Mouse (Mus musculus) spleen, adult 2 months (tissue): ENCODE results near the gene Coq9. TPM values are rescaled to one million over a fixed set of nuclear protein-coding genes. Genes with fewer than 3 reads are reported as not detected.

Experiments
- DNase-seq, 2 experiments: peaks; one replicate each; pipeline versions ENCODE4 v3.0.0 to v3.0.0-alpha.2; 2012 to 2021; ENCODE audit warnings: low spot score in 2 of 2, low read depth in 1 of 2
- H3K27ac ChIP-seq: fragments of 200-500 bp; 2 replicates; pipeline ENCODE4 v1.5.1; 2012; ENCODE audit warnings: low read length, inconsistent platforms; ENCODE audit not compliant: insufficient read depth
- H3K27me3 ChIP-seq: fragments of 200-500 bp; 2 replicates; pipeline ENCODE4 v1.6.1; 2012; ENCODE audit warnings: mild to moderate bottlenecking, moderate library complexity, low read length, inconsistent platforms; ENCODE audit not compliant: control insufficient read depth, insufficient read depth
- H3K36me3 ChIP-seq: fragments of 200-500 bp; 2 replicates; pipeline ENCODE4 v1.6.1; 2012; ENCODE audit warnings: mild to moderate bottlenecking, low read length, inconsistent platforms; ENCODE audit not compliant: control insufficient read depth, insufficient read depth
- H3K4me1 ChIP-seq: fragments of 200-500 bp; 2 replicates; pipeline ENCODE4 v1.6.1; 2011; ENCODE audit warnings: inconsistent platforms; ENCODE audit not compliant: control insufficient read depth, insufficient read depth, insufficient read length
- H3K4me3 ChIP-seq: fragments of 200-500 bp; 2 replicates; pipeline ENCODE4 v1.5.1; 2011; ENCODE audit warnings: mild to moderate bottlenecking, inconsistent platforms; ENCODE audit not compliant: insufficient read depth, insufficient read length; ENCODE audit errors: extremely low read depth
- CTCF ChIP-seq: fragments of 200-500 bp; IDR thresholded peaks from 2 replicates; pipeline ENCODE4 v1.5.1; 2011; ENCODE audit warnings: mild to moderate bottlenecking, inconsistent platforms; ENCODE audit not compliant: insufficient read depth, insufficient read length, insufficient replicate concordance; ENCODE audit errors: extremely low read depth
- POLR2A ChIP-seq: fragments of 200-500 bp; IDR thresholded peaks from 2 replicates; pipeline ENCODE4 v1.6.1; 2011; ENCODE audit warnings: low read depth, low read length, inconsistent platforms
- WGBS: fragments of 180-500 bp; shearing (Covaris S2); methylation state at CpG from one replicate; pipeline ENCODE4 v1.1.7; 2018; 5-methylcytosine and 5-hydroxymethylcytosine counted together
- polyA plus RNA-seq: library from polyadenylated mRNA; depleted of rRNA; stranded (reverse); fragments of >200 nt; gene quantifications from 2 replicates; pipeline ENCODE4 v1.2.3, GENCODE M21; 2012; rRNA removed

Coq9 gene
- polyA plus RNA-seq: 70.8 and 109 TPM in 2 replicates

- H3K27ac ChIP-seq: peak within 1 kb of the TSS; percentile 91
- H3K36me3 ChIP-seq: peaks cover 1% of the 10 kb centered on the region; the same call in 1 of the 2 replicates
- TF ChIP-seq POLR2A (peak; percentile 84), CTCF (no peak)
- peak within 1 kb of the TSS; percentile 88 for H3K4me3 ChIP-seq
- H3K4me1 ChIP-seq: peaks cover 4% of the 10 kb centered on the region; the same call in 1 of the 2 replicates
- peak; percentile 90 to 96 for DNase-seq
- H3K27me3 ChIP-seq: no peaks in the 10 kb centered on the region
- under 1% methylated on average over 82 of the region's 82 CpGs for WGBS
Observed at GRCm38 (mm10) chr8:94837662-94838574, at the start of gene Coq9, which contains the start of gene Ciapin1. TSS of gene Coq9 (plus strand) at chr8:94838321. TSS of gene Ciapin1 (minus strand) at chr8:94838358.

GRCm38 (mm10) chr8:94789256-94789955 lies 48.7 kb upstream of the Coq9 start:
- TF ChIP-seq POLR2A (no peak), CTCF (no peak)
- no peak for DNase-seq
- Histone ChIP-seq H3K36me3 (no peaks in the 10 kb centered on the region), H3K27ac (no peak overlapping the region), H3K4me1 (no peaks in the 10 kb centered on the region), H3K4me3 (no peak overlapping the region), H3K27me3 (no peaks in the 10 kb centered on the region)
- WGBS: 91% methylated on average over 10 of the region's 10 CpGs

GRCm38 (mm10) chr8:94794368-94794767 lies 43.8 kb upstream of the Coq9 start:
- Histone ChIP-seq H3K4me1 (no peaks in the 10 kb centered on the region), H3K27me3 (no peaks in the 10 kb centered on the region), H3K27ac (no peak overlapping the region), H3K4me3 (no peak overlapping the region), H3K36me3 (no peaks in the 10 kb centered on the region)
- WGBS: 89% methylated on average over 4 of the region's 4 CpGs
- no peak for TF ChIP-seq CTCF
- no peak for TF ChIP-seq POLR2A
- no peak for DNase-seq

GRCm38 (mm10) chr8:94794782-94795181 lies 43.3 kb upstream of the Coq9 start:
- no peaks in the 10 kb centered on the region for H3K4me1 ChIP-seq
- 87% methylated on average over 2 of the region's 2 CpGs for WGBS
- TF ChIP-seq CTCF: no peak
- TF ChIP-seq POLR2A: no peak
- H3K27ac ChIP-seq: no peak overlapping the region
- no peaks in the 10 kb centered on the region for H3K27me3 ChIP-seq
- no peak overlapping the region for H3K4me3 ChIP-seq
- H3K36me3 ChIP-seq: no peaks in the 10 kb centered on the region
- DNase-seq: no peak

- no peaks in the 10 kb centered on the region for H3K36me3 ChIP-seq
- TF ChIP-seq CTCF (no peak), POLR2A (no peak)
- WGBS: 29% methylated on average over 7 of the region's 7 CpGs
- H3K4me3 ChIP-seq: no peak overlapping the region
- H3K4me1 ChIP-seq: peaks cover 9% of the 10 kb centered on the region; the same call in 1 of the 2 replicates
- DNase-seq: no peak
- no peak overlapping the region for H3K27ac ChIP-seq
- no peaks in the 10 kb centered on the region for H3K27me3 ChIP-seq
Observed at GRCm38 (mm10) chr8:94800278-94800968, 37.7 kb upstream of the Coq9 start.

- H3K27ac ChIP-seq: no peak overlapping the region
- peaks cover 9% of the 10 kb centered on the region; the same call in 1 of the 2 replicates for H3K4me1 ChIP-seq
- 27% methylated on average over 14 of the region's 14 CpGs for WGBS
- H3K36me3 ChIP-seq: no peaks in the 10 kb centered on the region
- DNase-seq: no peak
- H3K4me3 ChIP-seq: no peak overlapping the region
- no peaks in the 10 kb centered on the region for H3K27me3 ChIP-seq
- TF ChIP-seq CTCF: no peak
- no peak for TF ChIP-seq POLR2A
Observed at GRCm38 (mm10) chr8:94801293-94802095, 36.6 kb upstream of the Coq9 start.
